29 mouse cellular contexts compared by ENCODE assay signal in genomic region chr12:49830665-49831064, GRCm38 (mm10).
A peak's percentile ranks its signal among the peaks of the same experiment; 100 is the strongest.
DNase-seq lines count a peak whose midpoint lies in the region; ATAC-seq lines count a peak whose summit lies in the region.
"Had no signal": no experiment of that assay in that cellular context is flagged by ENCODE, and none has a peak within 500 bp of the region (broad histone marks: within the 10 kb centered on the region; RNA-seq: fewer than 3 reads in every experiment).

No protein-coding gene starts in this region.

- DNase-seq in forebrain, embryonic 14.5 days (ENCODE audit: low spot score) = peak; percentile 13
- peak; percentile 55 for DNase-seq in layer of hippocampus, adult 11-12 months (ENCODE audit: low spot score)
- no peak for DNase-seq in layer of hippocampus, postnatal 25 days (ENCODE audit: extremely low spot score in 1 of 2, low spot score in 1 of 2)
- peak; percentile 57 for DNase-seq in brain, adult 2 months (ENCODE audit: low read depth, low spot score)
- DNase-seq in layer of hippocampus, adult 9-11 months = peak; percentile 58
- no peak for DNase-seq in lung, postnatal 10 days
- DNase-seq: adrenal gland, adult 8-10 months; cerebellum, adult 9-11 months; gastrocnemius, adult 2 months; gastrocnemius, postnatal 36 days; heart, adult 2 months; heart, postnatal 4 days; kidney, adult 8-10 months; kidney, postnatal 4 days; left cerebral cortex, postnatal 4 days; lung, adult 18-20 months; midbrain, embryonic 14.5 days; retina, postnatal 1 day; thymus, postnatal 4 days had no signal

- H3K27me3 ChIP-seq in forebrain, embryonic 14.5 days (replicated peaks; ENCODE audit: control insufficient read depth, insufficient read depth, low read length) = no peaks in the 10 kb centered on the region
- H3K27me3 ChIP-seq in forebrain, embryonic 12.5 days = no peaks in the 10 kb centered on the region
- H3K27me3 ChIP-seq: heart, embryonic 12.5 days; hindbrain, embryonic 13.5 days; liver, embryonic 12.5 days had no signal

- 0 out of 2 replicates have a peak, but pooled peaks cover 7% of the 10 kb centered on the region for H3K4me1 ChIP-seq in forebrain, embryonic 14.5 days (ENCODE audit: control insufficient read depth, insufficient read depth, low read length)
- H3K4me1 ChIP-seq in forebrain, embryonic 12.5 days = no peaks in the 10 kb centered on the region
- H3K4me1 ChIP-seq: heart, embryonic 12.5 days; hindbrain, embryonic 13.5 days; liver, embryonic 12.5 days had no signal

- H3K4me3 ChIP-seq in forebrain, embryonic 14.5 days (ENCODE audit: low read depth, low read length) = no peak overlapping the region
- no peak overlapping the region for H3K4me3 ChIP-seq in forebrain, embryonic 12.5 days (replicated peaks)
- H3K4me3 ChIP-seq: erythroblast, embryonic 14.5 days; gastrocnemius, adult 2 months; heart, adult 2 months; heart, embryonic 12.5 days; hindbrain, embryonic 13.5 days; liver, embryonic 12.5 days had no signal

- no peak overlapping the region for H3K4me2 ChIP-seq in forebrain, embryonic 14.5 days (ENCODE audit: low read length)
- no peak overlapping the region for H3K4me2 ChIP-seq in forebrain, embryonic 12.5 days
- H3K4me2 ChIP-seq: heart, embryonic 12.5 days; hindbrain, embryonic 13.5 days; liver, embryonic 12.5 days had no signal

- 96% methylated on average over 4 of the region's 4 CpGs for WGBS in forebrain, embryonic 14.5 days
- 88% methylated on average over 4 of the region's 4 CpGs for WGBS in forebrain, embryonic 12.5 days

- H3K9ac ChIP-seq in forebrain, embryonic 14.5 days (ENCODE audit: low read length) = no peak overlapping the region
- no peak overlapping the region for H3K9ac ChIP-seq in forebrain, embryonic 12.5 days
- H3K9ac ChIP-seq: heart, embryonic 12.5 days; hindbrain, embryonic 13.5 days; liver, embryonic 12.5 days had no signal

- no peaks in the 10 kb centered on the region for H3K9me3 ChIP-seq in forebrain, embryonic 14.5 days (replicated peaks; ENCODE audit: control insufficient read depth, low read length)
- no peaks in the 10 kb centered on the region for H3K9me3 ChIP-seq in forebrain, embryonic 12.5 days
- H3K9me3 ChIP-seq: G1E; heart, embryonic 12.5 days; hindbrain, embryonic 13.5 days; liver, embryonic 12.5 days had no signal

- no peak overlapping the region for H3K27ac ChIP-seq in forebrain, embryonic 14.5 days (ENCODE audit: low read depth, low read length)
- no peak overlapping the region for H3K27ac ChIP-seq in forebrain, embryonic 12.5 days
- H3K27ac ChIP-seq: gastrocnemius, adult 2 months; heart, adult 2 months; hindbrain, embryonic 13.5 days; kidney, postnatal 0 days; liver, embryonic 12.5 days; macrophage had no signal

- ATAC-seq in forebrain, embryonic 14.5 days = no peak
- ATAC-seq in forebrain, embryonic 12.5 days (ENCODE audit: low FRiP score) = no peak
- ATAC-seq: intestine, embryonic 16.5 days; liver, embryonic 12.5 days; lung, postnatal 0 days had no signal

- H3K36me3 ChIP-seq in forebrain, embryonic 14.5 days (ENCODE audit: control insufficient read depth, insufficient read depth, low read length) = no peaks in the 10 kb centered on the region
- H3K36me3 ChIP-seq in forebrain, embryonic 12.5 days (replicated peaks) = no peaks in the 10 kb centered on the region
- H3K36me3 ChIP-seq: G1E; heart, embryonic 12.5 days; hindbrain, embryonic 13.5 days; liver, embryonic 12.5 days had no signal

Comparison
In these comparisons a context has a peak if more than half of its experiments do, and no peak if none do; other contexts are left out.
1. DNase-seq: peak in forebrain, embryonic 14.5 days (single experiment), layer of hippocampus, adult 11-12 months (single experiment), brain, adult 2 months (single experiment) and layer of hippocampus, adult 9-11 months (single experiment); none in layer of hippocampus, postnatal 25 days (0 of 2) and lung, postnatal 10 days (single experiment).